In genomic region chr11:4166467-4167090, GRCm38 (mm10) we compare ENCODE assay signal across 25 mouse cellular contexts. TPM values are rescaled to one million over a fixed set of nuclear protein-coding genes. Genes with fewer than 3 reads are reported as not detected.
"Had no signal": no experiment of that assay in that cellular context is flagged by ENCODE, and none has a peak within 500 bp of the region (broad histone marks: within the 10 kb centered on the region; RNA-seq: fewer than 3 reads in every experiment).

No protein-coding gene starts in this region.

- H3K4me2 ChIP-seq: heart, embryonic 12.5 days; hindbrain, embryonic 12.5 days; hindbrain, embryonic 14.5 days; limb, embryonic 12.5 days; liver, embryonic 12.5 days; liver, embryonic 15.5 days had no signal

- H3K4me3 ChIP-seq: gastrocnemius, adult 2 months; heart, embryonic 10.5 days; heart, embryonic 12.5 days; hindbrain, embryonic 10.5 days; hindbrain, embryonic 12.5 days; layer of hippocampus, adult 2 months; left cerebral cortex, adult 2 months; limb, embryonic 10.5 days; limb, embryonic 12.5 days; liver, embryonic 12.5 days; liver, embryonic 15.5 days had no signal

- H3K27ac ChIP-seq: gastrocnemius, adult 2 months; heart, embryonic 10.5 days; hindbrain, embryonic 10.5 days; hindbrain, embryonic 12.5 days; hindbrain, embryonic 14.5 days; layer of hippocampus, adult 2 months; left cerebral cortex, adult 2 months; limb, embryonic 10.5 days; limb, embryonic 12.5 days; liver, embryonic 12.5 days; liver, embryonic 15.5 days had no signal

- H3K9me3 ChIP-seq: heart, embryonic 10.5 days; heart, embryonic 12.5 days; hindbrain, embryonic 10.5 days; hindbrain, embryonic 12.5 days; limb, embryonic 10.5 days; limb, embryonic 12.5 days; liver, embryonic 12.5 days; liver, embryonic 15.5 days had no signal

- DNase-seq: gastrocnemius, adult 2 months; gastrocnemius, postnatal 10 days; gastrocnemius, postnatal 25 days; heart, adult 18-20 months; heart, postnatal 10 days; heart, postnatal 4 days; kidney, adult 18-20 months; kidney, postnatal 10 days; kidney, postnatal 36 days; liver, postnatal 0 days had no signal

- H3K9ac ChIP-seq: heart, embryonic 12.5 days; hindbrain, embryonic 12.5 days; hindbrain, embryonic 14.5 days; limb, embryonic 12.5 days; liver, embryonic 12.5 days; liver, embryonic 15.5 days; liver, postnatal 0 days had no signal

- H3K27me3 ChIP-seq: heart, embryonic 12.5 days; hindbrain, embryonic 12.5 days; limb, embryonic 12.5 days; liver, embryonic 12.5 days; liver, embryonic 15.5 days had no signal

- ATAC-seq: hindbrain, embryonic 16.5 days; inflammation-experienced regulatory T-cells, adult 6 months; intestine, embryonic 16.5 days; liver, embryonic 12.5 days; liver, postnatal 0 days had no signal

RNA-seq across cellular contexts. Expression of gene Sec14l2, which starts 43.4 kb away (rescaled TPM):
- total RNA-seq: granulocyte monocyte progenitor cell, adult 5-6 weeks had no signal
